Mouse (Mus musculus) liver, postnatal 0 days (tissue): ENCODE measurements around the gene Cnot2. TPM values are rescaled to one million over a fixed set of nuclear protein-coding genes. Genes with fewer than 3 reads are reported as not detected.

Source experiments
- ATAC-seq: fragments of 200-750 bp; cut with Nextera tagmentation; 2 replicates; pipeline ENCODE4 v1.8.0; 2017; ENCODE audit warnings: mild to moderate bottlenecking, moderate library complexity
- DNase-seq: peaks from one replicate; pipeline ENCODE4 v3.0.0-alpha.2; 2016
- H3K27ac ChIP-seq: fragments of 300-500 bp; sonication (generic); 2 replicates; pipeline ENCODE4 v1.5.1; 2014; ENCODE audit warnings: antibody characterized with exemption, moderate library complexity, mild to moderate bottlenecking, low read depth
- H3K27me3 ChIP-seq: fragments of 300-500 bp; sonication (generic); 2 replicates; pipeline ENCODE4 v1.6.1; 2014; ENCODE audit warnings: low read length, control low read depth, mixed read lengths; ENCODE audit not compliant: insufficient read depth
- H3K36me3 ChIP-seq: fragments of 300-500 bp; sonication (generic); replicated peaks from 2 replicates; pipeline ENCODE4 v1.6.1; 2014; ENCODE audit warnings: mild to moderate bottlenecking, control low read depth, low read length, moderate library complexity, mixed read lengths; ENCODE audit not compliant: insufficient read depth
- H3K4me1 ChIP-seq: fragments of 300-500 bp; sonication (generic); 2 replicates; pipeline ENCODE4 v1.6.1; 2014; ENCODE audit warnings: antibody characterized with exemption, mild to moderate bottlenecking, control low read depth; ENCODE audit not compliant: insufficient read depth
- H3K4me2 ChIP-seq: fragments of 300-500 bp; sonication (generic); 2 replicates; pipeline ENCODE4 v1.6.1; 2014; ENCODE audit warnings: low read depth, mild to moderate bottlenecking, low read length, moderate library complexity, mixed read lengths
- H3K4me3 ChIP-seq: fragments of 300-500 bp; sonication (generic); 2 replicates; pipeline ENCODE4 v1.5.1; 2014; ENCODE audit warnings: low read depth, low read length
- H3K9ac ChIP-seq: fragments of 300-500 bp; sonication (generic); replicated peaks from 2 replicates; pipeline ENCODE4 v1.6.1; 2014; ENCODE audit warnings: mild to moderate bottlenecking, moderate library complexity
- H3K9me3 ChIP-seq: fragments of 300-500 bp; sonication (generic); 2 replicates; pipeline ENCODE4 v1.6.1; 2016; ENCODE audit warnings: mild to moderate bottlenecking, control low read depth, low read length, mixed read lengths
- CTCF ChIP-seq: sonication (generic); IDR thresholded peaks from 2 replicates; pipeline ENCODE4 v1.5.1; 2016; ENCODE audit warnings: antibody characterized with exemption, low read depth
- EP300 ChIP-seq: IDR thresholded peaks from 2 replicates; pipeline ENCODE4 v1.6.1; 2016; ENCODE audit warnings: antibody characterized with exemption, low read depth, mild to moderate bottlenecking
- WGBS: fragments of 180-500 bp; shearing (Covaris S2); extraction: QIAGEN DNeasy Blood & Tissue Kit; methylation state at CpG from one replicate; pipeline ENCODE4 v1.1.7; 2014; ENCODE audit not compliant: insufficient replicate concordance; 5-methylcytosine and 5-hydroxymethylcytosine counted together
- polyA plus RNA-seq: library from polyadenylated mRNA; unstranded; fragments of >200 nt; fragmentation: Nextera tagmentation; extraction: Ambion mirVana; gene quantifications from 2 replicates; pipeline ENCODE4 v1.2.1, GENCODE M21; 2015

Cnot2 gene
- polyA plus RNA-seq, 1 experiment from 2014 or later: 22.8 TPM

DNA sequence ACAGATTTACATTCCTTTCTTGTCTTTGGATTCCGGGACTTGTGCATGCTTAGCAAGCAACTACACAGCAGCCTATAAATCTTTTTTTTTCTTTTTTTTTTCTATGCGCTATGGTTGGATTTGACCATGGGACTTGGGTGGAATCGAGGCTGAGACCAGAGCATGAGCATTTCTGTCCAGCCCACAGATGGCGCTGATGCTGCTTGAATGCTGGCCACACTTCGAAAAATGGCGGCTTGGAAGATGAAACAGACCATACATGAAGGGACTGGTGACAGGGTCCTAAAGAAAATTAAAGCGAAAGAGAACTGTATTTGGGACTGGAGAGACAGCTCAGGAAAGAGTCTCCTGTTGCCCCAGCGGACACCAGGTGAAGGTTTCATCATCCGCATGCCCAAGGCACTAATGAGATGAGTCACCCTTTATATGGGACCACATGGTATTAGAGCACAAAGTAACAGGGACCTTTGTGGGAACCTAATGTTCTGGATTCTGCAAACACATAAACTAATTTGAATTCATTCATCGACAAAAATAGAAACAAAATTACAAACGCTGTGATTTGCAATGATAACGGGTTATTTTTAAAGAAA lies 117.5 kb downstream of the Cnot2 start:
- H3K27ac ChIP-seq: no peak overlapping the region
- DNase-seq (no peak), ATAC-seq (no peak)
- TF ChIP-seq CTCF: peak; percentile 33
- TF ChIP-seq EP300: no peak
- no peaks in the 10 kb centered on the region for H3K36me3 ChIP-seq
- no peak overlapping the region for H3K4me2 ChIP-seq
- 82% methylated on average over 12 of the region's 12 CpGs for WGBS
- no peaks in the 10 kb centered on the region for H3K9me3 ChIP-seq
- H3K27me3 ChIP-seq: no peaks in the 10 kb centered on the region
- H3K4me3 ChIP-seq: no peak overlapping the region
- no peaks in the 10 kb centered on the region for H3K4me1 ChIP-seq
- no peak overlapping the region for H3K9ac ChIP-seq

DNA sequence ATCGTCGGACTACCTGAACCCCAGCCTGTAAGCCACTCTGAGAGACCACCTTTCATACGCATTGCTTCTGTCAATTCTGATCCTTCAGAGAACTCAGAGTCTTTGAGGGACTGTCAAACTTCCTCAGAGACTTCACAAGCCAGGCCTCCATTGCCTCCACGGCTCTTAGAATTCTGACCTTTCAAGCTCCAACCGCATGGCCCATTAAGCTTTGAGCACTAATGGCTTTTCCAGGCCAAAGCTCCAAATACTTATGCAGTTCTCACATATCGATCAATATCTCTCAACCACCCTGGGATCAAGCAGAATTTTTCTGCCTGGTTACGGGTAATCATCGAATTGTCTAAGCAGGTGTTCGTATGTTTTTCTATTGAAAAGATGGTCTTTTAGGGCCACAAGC lies 119.9 kb downstream of the Cnot2 start:
- H3K9ac ChIP-seq: no peak overlapping the region
- 91% methylated on average over 9 of the region's 9 CpGs for WGBS
- H3K4me3 ChIP-seq: no peak overlapping the region
- H3K27ac ChIP-seq: no peak overlapping the region
- ATAC-seq: no peak
- no peaks in the 10 kb centered on the region for H3K27me3 ChIP-seq
- TF ChIP-seq EP300: no peak
- TF ChIP-seq CTCF: no peak
- H3K9me3 ChIP-seq: no peaks in the 10 kb centered on the region
- H3K36me3 ChIP-seq: no peaks in the 10 kb centered on the region
- no peaks in the 10 kb centered on the region for H3K4me1 ChIP-seq
- no peak for DNase-seq
- no peak overlapping the region for H3K4me2 ChIP-seq

DNA sequence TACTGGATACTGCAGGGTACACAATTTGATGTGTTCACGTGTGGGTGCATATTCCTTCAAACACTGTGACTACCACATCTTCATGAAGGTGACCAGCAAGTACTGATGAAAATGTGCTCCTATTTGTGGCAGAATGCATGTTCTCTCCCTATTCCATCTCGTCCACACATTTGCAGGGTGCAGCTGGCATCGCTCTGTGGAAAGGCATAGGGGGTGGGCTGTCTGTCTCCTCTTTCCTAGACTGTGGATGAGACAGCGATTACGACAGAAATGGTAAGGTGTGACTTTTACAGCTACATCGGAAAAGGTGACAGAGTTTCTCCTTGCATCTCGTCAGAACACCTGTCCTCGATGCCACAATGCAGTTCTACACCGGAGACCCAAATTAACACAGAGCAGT lies 122.5 kb downstream of the Cnot2 start:
- Histone ChIP-seq H3K27ac (no peak overlapping the region), H3K9ac (no peak overlapping the region), H3K36me3 (no peaks in the 10 kb centered on the region), H3K27me3 (no peaks in the 10 kb centered on the region), H3K9me3 (no peaks in the 10 kb centered on the region), H3K4me2 (no peak overlapping the region), H3K4me1 (no peaks in the 10 kb centered on the region), H3K4me3 (no peak overlapping the region)
- DNase-seq: no peak
- TF ChIP-seq EP300: no peak
- TF ChIP-seq CTCF: no peak
- ATAC-seq: no peak
- WGBS: 83% methylated on average over 9 of the region's 9 CpGs

DNA sequence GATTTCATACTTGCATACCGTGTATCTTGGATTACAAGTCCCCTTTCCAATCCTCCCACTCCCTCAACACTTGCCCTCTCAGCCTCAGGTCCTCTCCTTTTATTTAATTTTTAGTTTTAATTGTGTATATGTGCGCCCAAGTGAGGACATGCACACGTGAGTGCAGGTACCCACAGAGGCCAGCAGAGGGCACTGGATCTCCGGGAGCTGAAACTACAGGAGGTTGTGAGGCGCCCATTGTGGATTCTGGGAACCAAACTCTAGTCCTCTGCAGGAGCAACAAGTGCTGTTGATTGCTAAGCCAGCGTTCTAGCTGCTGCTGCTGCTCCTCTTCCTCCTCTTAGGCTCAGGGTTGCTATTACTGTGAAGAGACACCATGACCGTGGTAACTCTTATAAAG lies 128.5 kb downstream of the Cnot2 start:
- H3K9ac ChIP-seq: no peak overlapping the region
- H3K9me3 ChIP-seq: peaks cover 3% of the 10 kb centered on the region; the same call in 1 of the 2 replicates
- no peaks in the 10 kb centered on the region for H3K27me3 ChIP-seq
- 86% methylated on average over 7 of the region's 7 CpGs for WGBS
- no peak overlapping the region for H3K27ac ChIP-seq
- H3K36me3 ChIP-seq: no peaks in the 10 kb centered on the region
- ATAC-seq (no peak), DNase-seq (peak; percentile 8)
- no peak for TF ChIP-seq EP300
- 0 out of 2 replicates have a peak, but pooled peaks have one; percentile 11 for TF ChIP-seq CTCF
- H3K4me3 ChIP-seq: no peak overlapping the region
- H3K4me2 ChIP-seq: no peak overlapping the region
- H3K4me1 ChIP-seq: no peaks in the 10 kb centered on the region

DNA sequence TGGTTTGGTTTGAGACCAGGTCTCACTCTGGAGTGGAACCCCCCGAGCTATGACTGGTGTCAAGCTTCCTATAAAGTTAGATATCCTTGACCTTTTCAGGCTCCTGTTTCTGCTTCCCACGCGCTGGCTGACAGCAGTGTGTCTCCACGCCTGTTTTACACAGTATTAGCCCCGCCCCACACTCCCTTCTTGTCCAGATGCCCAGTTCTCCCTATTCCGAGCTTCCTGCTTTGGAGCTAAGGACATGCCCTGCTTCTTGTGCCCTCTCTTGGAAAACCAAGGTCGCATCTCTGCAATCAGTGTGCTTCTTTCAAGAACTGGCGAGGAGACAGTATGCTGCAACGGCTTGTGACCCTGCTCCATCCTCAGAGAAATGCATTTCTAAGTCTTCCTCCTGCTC lies 130.7 kb downstream of the Cnot2 start:
- no peaks in the 10 kb centered on the region for H3K27me3 ChIP-seq
- H3K36me3 ChIP-seq: no peaks in the 10 kb centered on the region
- DNase-seq: peak; percentile 7
- ATAC-seq: no peak
- H3K9me3 ChIP-seq: peaks cover 3% of the 10 kb centered on the region; the same call in 1 of the 2 replicates
- no peaks in the 10 kb centered on the region for H3K4me1 ChIP-seq
- WGBS: 63% methylated on average over 9 of the region's 9 CpGs
- H3K27ac ChIP-seq: no peak overlapping the region
- TF ChIP-seq EP300 (no peak), CTCF (no peak)
- H3K4me2 ChIP-seq: no peak overlapping the region
- H3K4me3 ChIP-seq: no peak overlapping the region
- no peak overlapping the region for H3K9ac ChIP-seq

DNA sequence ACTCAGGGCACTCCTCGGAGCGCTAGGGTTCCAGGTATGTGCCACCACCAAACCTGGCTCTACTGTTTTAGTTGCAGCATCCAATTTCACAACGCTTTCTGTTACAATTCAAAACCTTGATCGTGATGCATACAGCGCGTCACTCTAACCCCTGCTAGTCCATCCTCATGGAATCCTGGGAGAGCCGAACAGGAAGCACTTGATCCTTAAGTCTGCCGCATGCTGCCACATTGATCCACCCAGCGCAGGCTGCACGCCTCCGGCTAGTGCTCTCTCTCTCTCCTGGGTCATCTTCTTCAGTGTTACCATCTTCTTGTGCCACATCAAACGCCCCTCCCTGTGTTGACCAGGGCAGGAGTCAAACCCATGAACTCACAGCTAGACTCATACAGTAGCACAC lies 133.1 kb downstream of the Cnot2 start:
- Histone ChIP-seq H3K27me3 (no peaks in the 10 kb centered on the region), H3K4me2 (no peak overlapping the region), H3K9ac (no peak overlapping the region), H3K27ac (no peak overlapping the region), H3K4me1 (no peaks in the 10 kb centered on the region), H3K9me3 (peaks cover 3% of the 10 kb centered on the region; the same call in 1 of the 2 replicates), H3K36me3 (no peaks in the 10 kb centered on the region), H3K4me3 (no peak overlapping the region)
- DNase-seq: peak; percentile 5
- no peak for ATAC-seq
- 89% methylated on average over 12 of the region's 12 CpGs for WGBS
- TF ChIP-seq CTCF (no peak), EP300 (no peak)
